Mouse (Mus musculus) left cerebral cortex, postnatal 14 days (tissue): ENCODE results near the gene Abl1. TPM values are rescaled to one million over a fixed set of nuclear protein-coding genes. Genes with fewer than 3 reads are reported as not detected.

Source experiments
- DNase-seq, 2 experiments: peaks; one replicate each; pipeline ENCODE4 v3.0.0; 2021 to 2022; ENCODE audit warnings: low spot score in 2 of 2, mixed read lengths in 1 of 2
- intact Hi-C: fragments of 180-260 bp; cut with DNase I; formaldehyde crosslinking; loops from one replicate; pipeline ENCODE4 v1.15.1; 2025
- total RNA-seq, 2 experiments: library from RNA; stranded (reverse); gene quantifications; 2 replicates each; pipeline ENCODE4 v1.2.3; 2021

Gene Abl1
- total RNA-seq, 2 experiments from 2014 or later = 37.4 to 39.6 TPM

DNA sequence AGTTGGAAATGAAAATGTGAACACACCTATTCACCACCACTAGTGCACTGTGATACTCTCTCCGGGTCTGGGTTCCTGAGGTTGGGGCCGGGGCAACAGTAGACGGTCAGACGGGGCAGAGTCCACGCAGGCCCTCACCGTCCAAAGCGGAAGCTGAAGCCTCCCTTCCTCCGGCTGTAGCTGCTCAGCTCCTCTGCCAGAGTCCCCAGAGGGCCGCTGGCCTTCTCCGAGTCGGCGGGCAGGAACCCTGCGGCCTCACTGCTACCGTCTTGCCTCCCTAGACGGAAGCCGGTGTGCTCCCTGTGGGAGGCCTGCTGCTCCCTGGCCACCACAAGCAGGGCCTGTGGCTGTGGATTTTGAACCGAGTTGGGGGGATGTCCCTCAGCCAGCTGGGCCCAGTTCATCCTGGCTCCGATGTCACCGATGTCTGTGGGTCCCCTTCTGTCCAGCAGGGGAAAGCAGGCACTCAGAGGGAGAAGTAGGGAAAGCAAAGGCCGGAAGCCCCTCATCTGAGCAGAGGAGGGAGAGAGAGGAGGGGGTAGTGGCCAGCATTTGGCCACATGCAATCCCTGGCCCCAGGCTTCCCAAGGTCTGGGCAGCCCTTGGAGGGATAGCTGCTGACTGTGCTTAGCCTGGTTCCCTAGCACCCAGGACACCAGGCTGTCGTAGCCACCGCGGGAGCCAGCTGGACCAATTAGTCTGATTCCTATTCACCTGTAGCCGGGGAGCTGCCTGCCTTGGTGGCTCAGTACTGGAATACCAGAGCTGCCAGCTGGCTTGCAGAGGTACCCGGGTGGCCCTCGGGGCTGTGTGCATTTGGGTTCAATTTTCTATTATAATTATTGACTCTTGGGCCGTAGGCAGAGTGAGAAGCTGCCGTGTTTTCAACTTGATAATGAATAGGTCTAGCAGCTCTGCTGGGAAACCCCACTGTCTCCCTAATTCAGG lies 120.5 kb downstream of the Abl1 start:
- intact Hi-C loops = no loop called here
- no peak for DNase-seq

DNA sequence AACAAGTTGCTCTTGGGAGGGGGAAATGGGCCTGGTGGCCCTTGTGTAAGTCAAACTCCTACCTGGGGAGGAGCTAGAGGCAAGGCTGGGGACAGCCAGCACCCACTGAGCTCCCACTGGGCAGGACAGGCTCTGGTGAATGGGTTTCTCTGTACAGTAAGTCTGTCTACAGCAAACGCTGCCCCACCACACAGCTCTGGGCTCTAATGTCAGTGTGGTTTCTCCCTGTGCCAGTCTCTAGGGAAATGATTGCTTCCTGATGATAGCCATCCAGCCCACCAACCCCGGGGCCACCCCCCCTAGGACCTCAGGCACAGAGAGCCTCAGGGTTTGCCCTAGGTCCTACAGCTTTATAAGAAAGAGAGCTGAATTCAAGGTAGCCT lies 121.2 kb downstream of the Abl1 start:
- no peak for DNase-seq

DNA sequence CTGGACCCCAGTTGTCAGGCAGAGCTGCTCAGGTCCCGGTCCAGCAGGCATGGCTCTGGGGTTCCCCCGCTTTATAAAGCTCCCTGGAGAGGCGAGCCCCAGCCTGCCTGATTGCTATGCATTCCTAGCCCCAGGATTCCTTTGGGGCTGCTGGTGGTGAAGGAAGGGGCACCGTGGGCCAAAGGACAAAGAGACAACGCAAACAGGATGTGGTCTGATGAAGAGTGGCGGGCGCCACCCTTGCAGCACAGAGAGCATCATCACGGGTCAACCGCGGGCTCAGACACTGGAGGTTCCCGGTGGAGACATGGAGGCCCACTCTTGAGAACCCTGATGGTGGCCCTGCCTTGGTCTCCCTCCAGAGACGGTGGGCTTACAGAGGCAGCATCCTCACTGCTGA lies 122.3 kb downstream of the Abl1 start, which contains the start of gene Qrfp:
Gene Qrfp (minus strand): TSS at position 137 of the 400 bp plus-strand sequence.
- intact Hi-C loops = no loop called here
- no peak for DNase-seq

More for the DNA sequence above, 121.2 kb downstream of the Abl1 start:
- intact Hi-C loops = no loop called here

DNA sequence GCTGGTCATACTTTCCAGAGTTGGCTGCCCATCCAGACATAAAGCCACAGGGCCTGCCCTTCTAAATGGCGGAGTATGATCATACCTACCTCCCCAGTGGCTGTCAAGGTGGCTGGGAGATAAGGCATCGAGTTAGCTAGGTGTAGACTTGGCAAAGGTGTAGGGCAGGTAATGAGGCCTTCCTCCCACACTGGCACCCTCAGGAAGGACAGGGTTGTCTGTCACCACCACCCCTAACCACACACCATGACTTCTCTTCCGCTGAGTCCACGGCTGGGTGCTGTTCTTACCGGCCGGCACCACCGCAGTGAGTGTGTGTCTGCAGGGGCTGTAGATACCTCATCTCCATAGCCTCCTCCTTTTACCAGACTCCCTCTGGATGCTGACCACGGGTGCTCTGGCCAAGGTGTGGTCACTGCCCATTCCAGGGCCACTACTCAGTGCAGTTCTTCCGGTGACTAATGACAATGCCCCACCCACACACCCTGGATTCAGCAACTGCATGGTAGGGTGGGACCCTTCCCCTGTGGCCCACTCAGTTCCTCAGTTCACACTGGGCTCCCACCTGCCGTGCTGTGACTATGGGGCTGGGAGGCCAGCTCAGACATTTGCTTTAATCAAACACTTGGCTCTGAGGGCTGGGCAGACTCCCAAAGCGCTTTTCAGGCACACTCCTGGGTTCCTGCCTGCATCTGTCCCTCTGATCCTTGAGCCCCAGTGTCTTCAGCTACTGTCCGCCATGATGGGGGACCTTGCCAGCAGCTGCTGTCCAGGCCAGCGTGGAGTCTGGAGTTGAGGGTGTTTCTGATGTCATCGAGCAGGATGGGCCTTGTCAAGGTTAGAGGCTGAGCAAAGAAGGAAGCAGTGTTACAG lies 123.1 kb downstream of the Abl1 start:
- no peak for DNase-seq

GRCm38 (mm10) chr2:31813641-31814040 lies 125.5 kb downstream of the Abl1 start:
- intact Hi-C loops = no loop called here

More for the DNA sequence above, 123.1 kb downstream of the Abl1 start:
- intact Hi-C loops = no loop called here

DNA sequence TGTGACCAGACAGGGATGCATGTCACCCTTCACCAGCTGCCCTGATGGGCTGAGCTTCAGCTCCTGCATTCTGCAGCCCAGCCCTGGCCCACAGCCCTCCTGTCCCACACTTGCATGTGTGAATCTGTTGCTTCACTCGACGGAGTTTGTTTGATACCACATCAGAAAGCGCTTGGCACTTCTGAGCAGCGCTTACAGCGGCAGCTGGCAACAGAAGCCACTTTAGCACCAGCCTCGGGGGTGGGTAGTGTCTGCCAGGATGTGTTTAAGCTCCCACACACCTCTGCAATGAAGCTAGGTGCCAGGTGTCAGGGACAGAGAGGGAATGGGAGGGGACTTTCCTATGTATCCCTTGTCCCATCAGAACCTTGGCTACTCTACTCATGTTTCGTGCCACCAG lies 126.5 kb downstream of the Abl1 start:
- intact Hi-C loops = loop anchor here (5.0 kb wide), 2 partner anchors 38 to 73 kb away; partner anchors contain the start of gene Lamc3
- DNase-seq = peak; percentile 61 to 77

More at GRCm38 (mm10) chr2:31813641-31814040, 125.5 kb downstream of the Abl1 start:
- DNase-seq = no peak

DNA sequence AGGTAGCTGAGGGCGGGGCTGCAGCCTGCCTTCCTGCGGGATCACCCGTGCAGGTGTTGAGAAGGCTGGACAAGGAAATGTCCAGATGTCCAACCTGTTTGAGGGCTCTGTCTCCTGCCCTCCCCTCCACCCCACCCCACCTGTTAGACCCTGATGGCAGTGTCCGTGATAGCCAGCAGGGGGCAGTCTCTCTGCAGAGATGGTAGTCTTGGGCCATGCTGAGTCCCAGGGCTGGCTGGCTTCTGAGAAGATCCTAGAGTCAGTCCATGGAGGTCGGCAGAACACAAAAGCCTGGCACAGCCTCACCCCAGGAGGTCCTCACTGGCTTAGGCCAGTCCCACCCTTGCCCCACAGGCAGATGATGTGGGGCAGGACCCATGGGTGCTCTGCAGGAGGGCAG lies 127.2 kb downstream of the Abl1 start:
- DNase-seq = peak; percentile 68 to 72
- intact Hi-C loops = loop anchor here (5.0 kb wide), 2 partner anchors 37 to 72 kb away; partner anchors contain the start of gene Lamc3

- intact Hi-C loops = no loop called here
- peak; percentile 77 to 79 for DNase-seq
Measured at GRCm38 (mm10) chr2:31822524-31823371, 134.6 kb downstream of the Abl1 start.

GRCm38 (mm10) chr2:31823933-31824730 lies 136.0 kb downstream of the Abl1 start:
- intact Hi-C loops = no loop called here
- no peak for DNase-seq

- intact Hi-C loops = no loop called here
- DNase-seq = no peak
Measured at GRCm38 (mm10) chr2:31825469-31825911, 137.3 kb downstream of the Abl1 start.

DNA sequence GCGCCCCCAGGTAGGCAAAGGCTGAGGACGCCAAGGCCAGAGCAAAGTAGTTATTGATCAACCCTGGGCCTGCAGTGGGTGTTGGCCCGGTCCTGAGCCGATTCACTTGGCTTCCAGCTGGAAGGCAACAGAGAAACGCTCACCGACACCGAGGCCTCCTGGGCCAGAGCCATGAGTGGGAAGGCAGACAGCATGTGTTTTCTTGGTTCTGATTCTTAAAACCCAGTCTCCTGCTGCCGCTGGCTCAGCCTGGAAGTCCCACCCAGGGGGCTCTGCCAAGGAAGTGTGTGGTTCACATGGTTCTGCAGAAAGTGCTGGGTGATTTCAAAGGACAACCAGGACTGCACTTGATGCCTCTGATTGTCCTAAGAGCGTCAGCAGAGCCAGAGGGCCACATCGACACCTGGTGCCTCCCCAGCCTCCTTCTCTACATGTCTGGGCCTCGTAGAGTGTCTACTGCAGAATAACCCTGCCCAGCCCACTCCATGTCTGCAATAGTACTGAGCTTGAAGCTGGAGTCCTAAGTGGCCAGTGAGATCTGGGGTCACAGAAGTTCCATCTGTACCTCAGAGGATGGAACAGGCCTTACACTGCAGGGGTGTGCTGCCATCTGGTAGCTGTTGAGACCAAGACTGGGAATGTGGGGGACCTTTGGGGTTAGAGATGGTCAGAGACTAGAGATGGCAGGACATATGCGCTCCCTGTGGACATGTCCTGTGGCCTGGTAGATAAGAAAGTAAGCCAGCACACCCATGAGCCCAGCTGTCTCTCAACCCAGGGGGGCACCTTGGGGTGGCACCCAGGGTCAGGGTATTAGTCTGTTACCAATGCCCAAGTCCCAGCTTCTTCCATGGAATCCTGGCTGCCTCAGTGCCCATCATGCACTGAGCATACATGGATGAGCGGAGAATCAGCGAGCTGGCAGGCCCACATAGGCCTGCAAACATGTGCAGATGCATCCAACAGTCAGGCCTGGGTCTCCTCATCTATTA lies 138.2 kb downstream of the Abl1 start:
- intact Hi-C loops = no loop called here
- no peak for DNase-seq

GRCm38 (mm10) chr2:31827877-31828276 lies 139.7 kb downstream of the Abl1 start:
- peak; percentile 75 to 78 for DNase-seq
- intact Hi-C loops = no loop called here

GRCm38 (mm10) chr2:31828311-31828825 lies 140.2 kb downstream of the Abl1 start:
- intact Hi-C loops = no loop called here

DNA sequence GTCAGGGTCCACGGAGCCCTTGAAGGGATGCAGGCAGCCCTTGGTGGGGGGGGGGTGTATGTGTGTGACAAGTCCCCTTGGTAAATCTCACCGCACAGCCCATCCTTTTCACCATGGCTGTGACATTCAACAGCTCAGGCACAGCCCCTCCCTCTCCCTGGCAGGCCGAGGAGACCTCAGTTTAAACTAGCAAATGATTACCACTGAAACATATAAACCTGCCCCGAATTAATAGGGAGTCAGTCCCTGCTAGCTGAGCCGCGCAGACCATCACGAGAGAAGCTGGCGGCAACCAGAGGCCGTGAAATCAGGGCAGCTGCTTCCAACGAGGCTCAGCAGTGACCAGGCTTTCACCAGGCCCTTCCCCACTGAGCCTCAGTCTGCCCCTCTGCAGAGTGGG lies 147.9 kb downstream of the Abl1 start:
- intact Hi-C loops = no loop called here
- no peak for DNase-seq

More at GRCm38 (mm10) chr2:31828311-31828825, 140.2 kb downstream of the Abl1 start:
- no peak for DNase-seq

DNA sequence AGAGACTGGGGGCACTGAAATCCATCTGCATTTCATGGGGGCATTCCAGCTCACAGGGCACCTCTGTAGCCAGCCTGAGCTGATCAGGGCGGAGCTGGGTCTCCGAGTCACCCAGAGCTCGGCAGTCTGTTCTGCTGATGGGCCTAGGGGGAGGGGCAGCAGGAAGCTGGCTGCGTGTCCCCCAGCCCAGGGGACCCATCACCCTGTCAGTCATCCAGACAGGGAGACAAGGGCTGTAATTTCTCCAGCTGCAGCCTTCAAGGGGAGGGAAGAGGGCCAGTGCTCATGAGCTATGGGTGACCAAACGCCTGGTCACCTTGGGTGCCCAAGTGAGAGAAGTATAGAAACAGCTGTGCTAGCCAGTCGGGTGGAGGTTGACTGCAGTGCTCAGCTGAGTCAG lies 148.8 kb downstream of the Abl1 start:
- intact Hi-C loops = no loop called here
- no peak for DNase-seq

DNA sequence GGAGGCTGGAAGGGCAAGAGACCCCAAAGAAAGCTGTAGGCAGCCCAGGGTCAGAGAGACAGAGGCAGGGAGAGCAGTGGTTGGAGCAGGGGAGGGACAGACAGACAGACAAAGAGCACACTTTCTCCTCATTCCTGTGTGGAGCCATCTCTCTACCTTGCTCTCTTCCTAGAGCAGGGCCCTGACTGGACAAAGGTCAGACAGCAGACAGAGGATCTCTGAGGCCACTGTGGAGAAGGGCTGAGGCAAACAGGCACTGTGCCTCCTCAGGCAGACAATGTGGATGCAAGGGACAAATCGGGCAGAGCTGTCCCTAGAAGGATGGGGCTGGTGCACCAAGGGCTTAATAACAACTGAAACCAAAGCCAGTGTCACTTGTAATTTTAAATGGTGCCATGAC lies 150.7 kb downstream of the Abl1 start:
- intact Hi-C loops = no loop called here
- DNase-seq = no peak

DNA sequence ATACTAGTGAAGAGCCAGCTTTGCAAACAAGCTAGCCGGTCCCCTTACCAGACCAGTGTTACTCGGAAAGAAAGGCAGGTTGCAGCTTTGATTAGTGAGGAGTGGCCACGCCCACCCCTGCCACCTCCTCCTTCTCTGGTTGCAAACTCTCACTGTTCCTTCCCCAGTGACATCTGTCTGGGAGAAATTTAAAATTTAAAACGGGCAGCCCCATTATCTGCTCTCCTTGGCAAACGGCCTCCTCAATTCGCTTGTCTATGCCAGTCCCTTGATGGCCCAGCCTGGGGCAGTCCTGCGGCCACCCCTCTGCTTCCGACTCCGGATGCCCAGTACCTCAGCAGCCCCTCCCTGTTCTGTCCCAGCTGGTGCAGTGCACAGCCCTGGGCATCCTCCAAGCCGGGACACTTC lies 156.6 kb downstream of the Abl1 start:
- DNase-seq = no peak
- intact Hi-C loops = no loop called here
